In genomic region chr1:45816889-45817288, GRCm38 (mm10) we compare ENCODE assay signal across 8 mouse cellular contexts. TPM values are rescaled to one million over a fixed set of nuclear protein-coding genes. Genes with fewer than 3 reads are reported as not detected.
DNase-seq lines count a peak whose midpoint lies in the region; ATAC-seq and TF ChIP-seq lines count a peak whose summit lies in the region.

No protein-coding gene starts in this region.

- intact Hi-C loops in gastrocnemius, adult 2 months (cut with DNase I) = loop anchor here (2.0 kb wide), 1 partner anchor 206 kb away; no protein-coding TSS in a partner anchor

- H3K9ac ChIP-seq in neural tube, embryonic 14.5 days (replicated peaks; ENCODE audit: low read depth, low read length) = no peak overlapping the region

- H3K27ac ChIP-seq in gastrocnemius, adult 2 months = no peak overlapping the region
- H3K27ac ChIP-seq in neural tube, embryonic 14.5 days (ENCODE audit: low read depth, low read length) = no peak overlapping the region

- no peaks in the 10 kb centered on the region for H3K9me3 ChIP-seq in neural tube, embryonic 14.5 days (ENCODE audit: control insufficient read depth, low read length)

- WGBS in neural tube, embryonic 14.5 days = 37% methylated on average over 1 of the region's 1 CpGs

- no peaks in the 10 kb centered on the region for H3K4me1 ChIP-seq in neural tube, embryonic 14.5 days (ENCODE audit: control insufficient read depth, insufficient read depth, low read length)

- peak; percentile 100; the same call in 1 of the 2 replicates for TF ChIP-seq CTCF in gastrocnemius, adult 2 months (IDR thresholded peaks at IDR 0.05)

- H3K27me3 ChIP-seq in neural tube, embryonic 14.5 days (ENCODE audit: control insufficient read depth, insufficient read depth, low read length) = no peaks in the 10 kb centered on the region

- no peak overlapping the region for H3K4me2 ChIP-seq in neural tube, embryonic 14.5 days (ENCODE audit: low read depth, low read length)

- DNase-seq in gastrocnemius, adult 2 months = no peak
- DNase-seq in gastrocnemius, postnatal 10 days = no peak
- peak; percentile 20 for DNase-seq in urinary bladder, postnatal 14 days (ENCODE audit: low spot score)
- no peak for DNase-seq in urinary bladder, adult 2 months (ENCODE audit: low spot score)
- peak; percentile 76 for DNase-seq in embryo, embryonic 10.5 days (ENCODE audit: low spot score)
- peak; percentile 48 for DNase-seq in kidney, postnatal 14 days
- no peak for DNase-seq in testis, postnatal 10 days (ENCODE audit: low spot score)

- peak; percentile 63; the same call in 1 of the 2 replicates for ATAC-seq in neural tube, embryonic 14.5 days (ENCODE audit: low read depth)

- no peak overlapping the region for H3K4me3 ChIP-seq in gastrocnemius, adult 2 months
- no peak overlapping the region for H3K4me3 ChIP-seq in neural tube, embryonic 14.5 days (ENCODE audit: low read depth, low read length)

- H3K36me3 ChIP-seq in neural tube, embryonic 14.5 days (ENCODE audit: control insufficient read depth, insufficient read depth, low read length) = peaks cover 63% of the 10 kb centered on the region

RNA-seq across cellular contexts. Expression of gene Wdr75, which starts 21.9 kb away (rescaled TPM):
- total RNA-seq in gastrocnemius, adult 2 months (2021) = 10 to 100 TPM; 18.5 to 24.7 TPM
- 10 to 100 TPM; 22.7 to 24.2 TPM for total RNA-seq in gastrocnemius, postnatal 10 days (2021)
- polyA plus RNA-seq in urinary bladder, adult 2 months (2012; rRNA removed) = 28.7 and 29.6 TPM in 2 replicates
- polyA plus RNA-seq in neural tube, embryonic 14.5 days (2014; fragmentation: Nextera tagmentation; extraction: Ambion mirVana) = 56.1 and 63.2 TPM in 2 replicates

Comparison
In these comparisons a context has a peak if more than half of its experiments do, and no peak if none do; other contexts are left out.
1. DNase-seq: peak in urinary bladder, postnatal 14 days (single experiment), embryo, embryonic 10.5 days (single experiment) and kidney, postnatal 14 days (single experiment); none in gastrocnemius, adult 2 months (single experiment), gastrocnemius, postnatal 10 days (single experiment), urinary bladder, adult 2 months (single experiment) and testis, postnatal 10 days (single experiment).